ENCODE assay signal across 10 mouse cellular contexts in the genomic region with DNA sequence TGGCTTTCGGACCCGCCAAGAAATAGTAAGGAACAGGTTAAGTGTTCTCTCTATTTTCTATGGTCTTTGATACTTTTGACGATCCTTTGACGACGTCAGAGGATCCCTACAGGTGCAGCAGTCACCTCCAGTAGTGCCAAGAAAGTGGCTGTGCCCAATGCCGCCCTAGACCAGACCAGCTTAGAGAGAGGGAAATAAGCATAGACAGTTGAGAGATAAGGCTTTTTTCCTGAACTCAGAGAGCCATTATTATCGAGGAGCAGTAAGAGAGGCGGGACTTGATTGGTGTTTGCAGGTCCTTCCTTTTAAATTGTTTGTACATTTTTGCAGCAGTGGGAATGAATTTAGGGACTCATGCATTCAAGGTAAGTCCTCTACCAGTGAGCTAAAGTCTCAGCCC. TPM values are rescaled to one million over a fixed set of nuclear protein-coding genes. Genes with fewer than 3 reads are reported as not detected.
DNase-seq lines count a peak whose midpoint lies in the region; ATAC-seq and TF ChIP-seq lines count a peak whose summit lies in the region.
"Had no signal": no experiment of that assay in that cellular context is flagged by ENCODE, and none has a peak within 500 bp of the region (broad histone marks: within the 10 kb centered on the region; RNA-seq: fewer than 3 reads in every experiment).

No protein-coding gene starts in this region.

- H3K9me3 ChIP-seq in lung, postnatal 0 days (ENCODE audit: low read length): no peaks in the 10 kb centered on the region
- no peaks in the 10 kb centered on the region for H3K9me3 ChIP-seq in intestine, embryonic 16.5 days (ENCODE audit: control insufficient read depth, low read length)
- no peaks in the 10 kb centered on the region for H3K9me3 ChIP-seq in neural tube, embryonic 13.5 days

- H3K4me2 ChIP-seq in lung, postnatal 0 days (replicated peaks; ENCODE audit: low read depth, low read length): peak overlapping the region; percentile 72
- H3K4me2 ChIP-seq in intestine, embryonic 16.5 days (ENCODE audit: low read depth, low read length): peak overlapping the region; percentile 70
- peak overlapping the region; percentile 69 for H3K4me2 ChIP-seq in neural tube, embryonic 13.5 days

- no peak overlapping the region for H3K9ac ChIP-seq in lung, postnatal 0 days (replicated peaks; ENCODE audit: low read depth)
- peak overlapping the region; percentile 58; the same call in 1 of the 2 replicates for H3K9ac ChIP-seq in intestine, embryonic 16.5 days (ENCODE audit: low read depth, low read length)
- peak overlapping the region; percentile 65; the same call in 1 of the 2 replicates for H3K9ac ChIP-seq in neural tube, embryonic 13.5 days

- peak; percentile 19 for DNase-seq in cerebellum, adult 9-10 months
- no peak for DNase-seq in cerebellum, postnatal 14 days
- no peak for DNase-seq in lung, postnatal 0 days (ENCODE audit: low spot score)
- DNase-seq in lung, adult 18-20 months: no peak
- DNase-seq in embryo, embryonic 11 days: no peak
- no peak for DNase-seq in thymus, postnatal 10 days (ENCODE audit: low spot score in 2 of 2)
- DNase-seq: adrenal gland, adult 2 months; gastrocnemius, postnatal 14 days had no signal

- TF ChIP-seq EP300 in lung, postnatal 0 days (IDR thresholded peaks at IDR 0.05): no peak

- H3K27me3 ChIP-seq in lung, postnatal 0 days (replicated peaks; ENCODE audit: insufficient read depth, low read length): no peaks in the 10 kb centered on the region
- H3K27me3 ChIP-seq in intestine, embryonic 16.5 days (replicated peaks; ENCODE audit: control insufficient read depth, insufficient read depth, low read length): no peaks in the 10 kb centered on the region
- H3K27me3 ChIP-seq in neural tube, embryonic 13.5 days: peaks cover 5% of the 10 kb centered on the region; the same call in 1 of the 2 replicates

- H3K4me1 ChIP-seq in lung, postnatal 0 days (ENCODE audit: insufficient read depth, low read depth, low read length): no peaks in the 10 kb centered on the region; the same call in 1 of the 2 replicates
- H3K4me1 ChIP-seq in intestine, embryonic 16.5 days (ENCODE audit: control insufficient read depth, insufficient read depth, low read length): peaks cover 14% of the 10 kb centered on the region
- H3K4me1 ChIP-seq in neural tube, embryonic 13.5 days (replicated peaks): peaks cover 33% of the 10 kb centered on the region

- no peaks in the 10 kb centered on the region for H3K36me3 ChIP-seq in lung, postnatal 0 days (ENCODE audit: insufficient read depth, low read length)
- H3K36me3 ChIP-seq in intestine, embryonic 16.5 days (ENCODE audit: control insufficient read depth, insufficient read depth, low read length): no peaks in the 10 kb centered on the region
- no peaks in the 10 kb centered on the region for H3K36me3 ChIP-seq in neural tube, embryonic 13.5 days

- ATAC-seq in lung, postnatal 0 days: no peak
- ATAC-seq in intestine, embryonic 16.5 days: no peak
- no peak for ATAC-seq in neural tube, embryonic 13.5 days (ENCODE audit: low read depth)

- no peak for TF ChIP-seq CTCF in lung, postnatal 0 days (IDR thresholded peaks at IDR 0.05)

- 44% methylated on average over 8 of the region's 8 CpGs for WGBS in lung, postnatal 0 days
- 39% methylated on average over 8 of the region's 8 CpGs for WGBS in intestine, embryonic 16.5 days
- WGBS in neural tube, embryonic 13.5 days: 58% methylated on average over 8 of the region's 8 CpGs

- peak overlapping the region; percentile 49; the same call in 1 of the 2 replicates for H3K4me3 ChIP-seq in lung, postnatal 0 days (ENCODE audit: low read depth, low read length)
- peak overlapping the region; percentile 56 for H3K4me3 ChIP-seq in intestine, embryonic 16.5 days (ENCODE audit: low read length)
- peak overlapping the region; percentile 94; the same call in 1 of the 2 replicates for H3K4me3 ChIP-seq in neural tube, embryonic 13.5 days

- H3K27ac ChIP-seq in lung, postnatal 0 days (ENCODE audit: low read length): no peak overlapping the region; the same call in 1 of the 2 replicates
- H3K27ac ChIP-seq in intestine, embryonic 16.5 days (ENCODE audit: low read length): peak overlapping the region; percentile 2; the same call in 1 of the 2 replicates
- H3K27ac ChIP-seq in neural tube, embryonic 13.5 days (replicated peaks): no peak overlapping the region

RNA-seq across cellular contexts. Expression of a gene that starts 1.3 kb away (rescaled TPM):
- polyA plus RNA-seq in lung, postnatal 0 days (2015; fragmentation: Nextera tagmentation; extraction: Ambion mirVana): 20.9 and 21.9 TPM in 2 replicates
- polyA plus RNA-seq in intestine, embryonic 16.5 days (2015; fragmentation: Nextera tagmentation; extraction: Ambion mirVana): 22.1 and 22.6 TPM in 2 replicates
- polyA plus RNA-seq in neural tube, embryonic 13.5 days (2015; fragmentation: Nextera tagmentation; extraction: Ambion mirVana): 41.5 and 45.4 TPM in 2 replicates

RNA-seq across cellular contexts. Expression of a gene that starts 34.9 kb away (rescaled TPM):
- 177 and 179 TPM in 2 replicates for polyA plus RNA-seq in lung, postnatal 0 days (2015; fragmentation: Nextera tagmentation; extraction: Ambion mirVana)
- 250 and 270 TPM in 2 replicates for polyA plus RNA-seq in intestine, embryonic 16.5 days (2015; fragmentation: Nextera tagmentation; extraction: Ambion mirVana)
- 302 and 310 TPM in 2 replicates for polyA plus RNA-seq in neural tube, embryonic 13.5 days (2015; fragmentation: Nextera tagmentation; extraction: Ambion mirVana)
